Mouse (Mus musculus) right cerebral cortex, postnatal 36 days (tissue): ENCODE results near the gene Slc2a9.

Experiments
- DNase-seq, 2 experiments: peaks; one replicate each; pipeline ENCODE4 v3.0.0; 2022; ENCODE audit warnings: low spot score in 2 of 2, mixed read lengths in 1 of 2

Slc2a9 gene

GRCm38 (mm10) chr5:38469891-38470578 lies 32.9 kb downstream of the Slc2a9 start:
- DNase-seq = peak; percentile 52 to 54

DNA sequence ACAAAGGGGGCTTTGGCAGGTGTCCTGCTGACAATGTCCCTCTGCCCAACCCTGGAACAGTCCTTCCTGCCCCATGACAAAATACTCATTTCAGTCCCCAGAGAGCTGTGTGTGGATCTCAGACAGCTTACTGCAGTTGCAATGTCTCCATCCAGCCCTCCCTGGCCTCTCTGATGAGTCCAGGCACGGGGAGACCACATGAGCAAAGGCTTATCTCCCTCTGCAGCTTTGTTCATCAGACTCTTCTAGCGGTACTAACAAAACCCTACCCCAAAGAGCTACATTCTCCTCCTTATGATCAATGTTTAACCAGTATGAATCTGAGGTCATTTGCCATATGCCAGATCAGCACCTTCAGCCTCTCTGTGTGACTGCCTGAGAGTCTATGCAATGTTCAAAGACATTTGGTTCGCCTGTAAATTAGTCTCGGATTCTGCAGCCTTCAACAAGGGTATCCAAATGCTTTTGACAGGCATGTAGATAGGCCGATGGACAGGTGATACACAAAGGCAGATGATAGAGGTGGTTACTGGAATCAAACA lies 36.3 kb downstream of the Slc2a9 start:
- no peak for DNase-seq

DNA sequence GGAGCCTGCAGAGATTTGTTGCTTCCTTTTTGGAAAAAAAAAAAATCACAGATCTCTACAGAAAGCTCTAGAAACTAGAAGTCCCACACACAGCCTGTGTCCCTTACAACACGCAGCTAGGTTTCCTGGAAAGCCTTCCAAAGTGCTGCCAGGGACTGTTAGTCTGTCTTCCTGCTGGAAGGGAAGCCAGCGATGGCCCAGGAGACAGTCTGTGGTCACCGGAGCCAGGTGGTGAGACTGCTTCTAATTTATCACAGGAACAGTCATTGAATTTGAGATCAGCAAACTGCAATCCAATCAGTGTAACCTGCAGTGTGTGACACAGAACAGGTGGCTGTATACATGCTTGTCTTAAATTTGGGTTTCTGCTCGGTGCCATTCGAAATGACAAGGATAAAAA lies 41.7 kb downstream of the Slc2a9 start:
- no peak for DNase-seq

DNA sequence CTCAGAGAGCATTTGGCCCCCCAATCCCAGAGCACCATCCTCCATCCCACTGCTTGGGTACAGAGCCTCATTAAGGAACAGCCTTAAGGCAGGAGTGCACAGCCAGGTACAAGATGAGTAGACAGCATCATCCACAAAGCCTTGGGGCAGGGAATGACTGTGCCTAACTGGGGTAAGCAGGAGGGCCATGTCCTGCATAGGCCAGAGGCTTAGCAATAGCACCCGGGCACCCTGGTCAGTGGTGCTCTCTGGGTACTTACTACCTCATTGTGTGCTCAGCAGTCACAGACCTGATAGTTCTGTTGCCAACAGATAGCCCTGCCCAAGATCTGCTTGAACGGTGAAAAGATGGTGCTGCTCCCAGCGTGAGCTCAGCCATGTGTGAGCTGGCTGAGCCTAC lies 52.0 kb downstream of the Slc2a9 start:
- DNase-seq = no peak

- no peak for DNase-seq
These were observed 53.3 kb downstream of the Slc2a9 start for GRCm38 (mm10) chr5:38449607-38450006.

DNA sequence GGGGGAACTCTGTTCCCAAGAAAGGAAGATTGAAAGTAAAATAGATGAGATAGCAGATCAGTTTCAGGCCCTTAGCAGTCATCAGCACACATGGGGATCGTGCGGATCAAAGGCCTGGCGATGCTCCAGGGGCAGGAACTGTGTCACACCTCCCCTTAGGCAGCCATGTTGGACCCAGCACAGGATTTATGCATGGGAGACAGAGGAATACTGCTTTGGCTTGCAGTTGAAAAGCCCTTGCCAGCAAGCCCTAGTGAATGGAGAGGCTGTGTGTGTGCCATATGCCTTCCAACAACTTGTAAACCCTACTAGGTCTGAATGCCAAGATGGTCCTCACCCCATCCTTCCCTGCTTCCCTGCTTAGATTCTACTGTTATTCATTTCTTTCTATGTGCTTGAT lies 54.8 kb downstream of the Slc2a9 start:
- DNase-seq = no peak

GRCm38 (mm10) chr5:38446316-38446975 lies 56.5 kb downstream of the Slc2a9 start:
- no peak for DNase-seq

- no peak for DNase-seq
These were observed 61.7 kb downstream of the Slc2a9 start for GRCm38 (mm10) chr5:38441088-38441839.

GRCm38 (mm10) chr5:38440252-38441005 lies 62.5 kb downstream of the Slc2a9 start:
- peak; percentile 26 to 50 for DNase-seq

DNA sequence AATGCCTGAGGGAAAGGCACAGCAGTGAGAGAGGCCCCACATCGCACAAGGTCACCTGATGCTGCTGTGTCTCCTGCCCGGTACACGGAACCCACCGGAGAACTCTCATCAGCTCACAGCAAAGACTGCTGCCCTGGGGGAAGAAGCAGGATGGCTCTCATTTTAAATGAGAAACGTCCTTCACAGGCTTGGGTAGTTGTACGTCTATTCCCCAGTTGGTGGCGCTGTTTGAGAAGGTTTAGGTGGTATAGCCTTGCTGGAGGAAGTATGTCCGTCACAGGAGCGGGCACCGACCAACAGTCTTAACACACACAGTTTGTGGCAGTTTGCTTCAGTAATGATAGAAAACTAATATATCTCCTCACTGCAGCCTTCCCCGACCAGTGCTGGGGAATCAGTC lies 66.3 kb downstream of the Slc2a9 start:
- DNase-seq = no peak

DNA sequence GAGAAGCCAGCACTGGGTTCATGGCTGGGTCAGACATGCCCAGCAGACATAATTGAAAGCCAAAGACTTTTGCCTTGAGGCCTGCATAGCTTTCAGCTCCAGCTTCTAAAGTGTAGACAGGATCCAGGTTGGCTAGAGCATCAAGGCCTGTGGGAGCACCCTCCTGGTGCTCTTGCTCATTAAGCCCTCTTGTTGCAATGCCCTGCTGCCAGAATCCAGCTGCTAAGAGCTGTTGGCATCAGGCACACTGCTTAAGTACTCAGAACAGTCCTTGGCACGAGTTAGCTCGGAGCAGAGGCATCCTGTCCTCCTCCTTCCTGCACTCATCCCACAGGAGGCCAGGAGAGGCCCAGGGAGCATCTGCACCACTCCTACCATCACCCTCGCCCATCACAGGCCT lies 68.1 kb downstream of the Slc2a9 start:
- DNase-seq = no peak

- no peak for DNase-seq
These were observed 71.7 kb downstream of the Slc2a9 start for GRCm38 (mm10) chr5:38431201-38431600.

DNA sequence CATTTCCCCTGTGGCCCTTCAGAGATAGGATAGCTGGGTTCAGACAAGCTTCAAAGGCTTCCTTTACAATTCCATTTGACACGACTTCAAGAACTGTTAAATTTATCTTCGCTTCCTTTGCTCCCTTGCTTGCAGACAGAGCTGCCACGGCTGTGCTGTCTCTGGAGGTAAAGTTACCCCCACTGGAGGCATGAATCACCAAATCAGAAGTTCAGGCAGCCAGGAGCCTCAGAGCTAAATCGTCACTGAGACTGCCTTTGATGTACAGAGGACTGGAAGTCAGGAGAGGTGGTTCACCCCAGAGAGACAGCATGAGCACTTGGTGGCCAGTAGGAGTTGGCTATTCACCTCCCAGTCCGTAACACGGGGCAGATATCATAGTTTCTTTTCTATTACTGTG lies 73.8 kb downstream of the Slc2a9 start:
- DNase-seq = no peak

DNA sequence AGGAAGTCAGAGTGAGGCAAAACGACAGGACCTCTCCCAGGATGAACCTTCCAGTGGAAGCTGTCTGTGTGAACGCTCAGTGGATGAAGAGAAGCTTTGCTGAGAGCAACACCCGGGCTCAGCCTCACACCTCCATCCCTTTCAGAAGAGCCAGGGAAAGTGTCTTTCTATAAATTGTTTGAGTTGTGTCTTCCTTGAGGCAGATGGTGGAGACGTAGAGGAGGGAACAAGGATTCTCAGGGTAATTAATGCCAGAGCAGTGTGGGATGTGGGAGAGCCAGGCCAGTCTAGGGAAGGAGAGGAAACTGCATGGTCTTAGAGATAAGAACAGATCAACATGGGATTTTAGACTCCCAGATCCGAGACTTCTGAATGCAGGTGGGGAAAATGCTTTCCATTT lies 75.2 kb downstream of the Slc2a9 start:
- DNase-seq = no peak

- no peak for DNase-seq
These were observed 77.4 kb downstream of the Slc2a9 start for GRCm38 (mm10) chr5:38425569-38425968.

GRCm38 (mm10) chr5:38422426-38422825 lies 80.5 kb downstream of the Slc2a9 start:
- DNase-seq = no peak

DNA sequence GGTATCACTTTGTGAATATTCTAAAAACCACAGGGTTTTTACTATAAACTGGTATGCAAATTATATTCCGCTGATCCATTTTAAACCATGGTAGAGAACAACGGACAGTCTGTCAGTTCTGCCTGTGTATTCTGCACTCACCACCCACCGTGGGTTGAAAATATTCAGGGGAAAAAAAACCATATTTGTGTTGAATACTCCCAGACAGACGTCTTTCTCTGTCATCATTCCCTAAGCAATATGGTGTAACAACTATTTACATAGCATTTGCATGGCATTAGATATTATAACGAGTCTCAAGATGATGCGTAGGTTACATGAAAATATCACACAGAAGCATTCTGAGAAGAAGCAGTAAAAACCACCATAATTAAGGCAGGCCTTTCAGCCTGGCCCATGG lies 84.1 kb downstream of the Slc2a9 start:
- DNase-seq = no peak

DNA sequence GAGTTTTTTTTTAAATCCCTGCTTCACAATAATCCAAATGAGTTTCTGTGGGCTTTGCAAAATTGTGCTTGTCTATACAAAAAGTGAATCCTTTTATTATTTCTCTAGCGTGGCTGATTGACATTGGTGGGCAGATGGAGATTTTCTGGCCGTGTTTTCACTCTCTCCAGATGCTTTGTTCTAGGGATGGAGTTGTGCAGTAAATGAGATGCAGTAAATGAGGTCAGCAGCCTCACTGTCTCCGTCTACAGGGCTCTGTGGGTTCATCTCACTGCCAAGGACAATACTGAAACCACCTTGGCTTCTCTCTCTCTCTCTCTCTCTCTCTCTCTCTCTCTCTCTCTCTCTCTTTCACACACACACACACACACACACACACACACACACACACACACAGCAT lies 99.3 kb downstream of the Slc2a9 start:
- DNase-seq = no peak

GRCm38 (mm10) chr5:38402288-38402687 lies 100.7 kb downstream of the Slc2a9 start:
- DNase-seq = no peak

DNA sequence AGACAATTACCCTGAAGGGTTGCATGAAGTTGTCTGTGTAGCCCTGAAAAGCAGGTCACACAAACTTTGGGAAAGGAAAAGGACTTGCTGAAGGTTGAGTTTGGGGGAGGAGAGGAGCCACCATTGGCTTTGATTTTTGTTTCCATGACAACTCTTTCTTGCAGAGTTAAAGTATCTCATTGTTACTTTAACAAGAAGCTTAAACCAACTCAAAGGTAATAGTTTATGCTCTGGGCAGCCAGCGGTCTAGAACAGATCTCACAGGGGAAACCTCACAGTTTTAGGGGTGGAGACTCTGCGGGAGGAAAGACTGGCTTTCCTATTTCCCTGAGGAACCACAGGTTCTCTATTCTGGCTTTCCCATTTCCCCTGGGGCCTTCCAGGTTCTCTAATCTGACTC lies 114.1 kb downstream of the Slc2a9 start:
- no peak for DNase-seq

DNA sequence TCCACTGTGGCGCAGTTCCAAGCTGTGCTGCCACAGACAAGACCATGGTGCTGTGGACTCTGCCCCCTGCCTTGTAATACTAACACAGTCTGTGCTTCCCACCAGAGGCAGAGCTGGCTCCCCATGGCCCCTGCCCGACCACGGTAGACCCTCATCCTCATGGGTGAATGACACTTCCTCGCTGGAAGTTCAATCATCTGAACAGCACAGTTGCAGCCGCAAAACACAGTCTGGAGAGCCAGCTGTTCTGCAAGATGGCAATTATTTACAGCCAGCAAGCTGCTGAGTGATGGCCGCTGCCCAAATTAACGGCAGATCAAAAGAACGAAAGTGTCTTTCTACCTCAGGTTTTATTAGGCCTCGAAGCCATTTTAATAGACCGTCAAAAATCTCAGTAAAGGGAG lies 114.5 kb downstream of the Slc2a9 start:
- DNase-seq = no peak

DNA sequence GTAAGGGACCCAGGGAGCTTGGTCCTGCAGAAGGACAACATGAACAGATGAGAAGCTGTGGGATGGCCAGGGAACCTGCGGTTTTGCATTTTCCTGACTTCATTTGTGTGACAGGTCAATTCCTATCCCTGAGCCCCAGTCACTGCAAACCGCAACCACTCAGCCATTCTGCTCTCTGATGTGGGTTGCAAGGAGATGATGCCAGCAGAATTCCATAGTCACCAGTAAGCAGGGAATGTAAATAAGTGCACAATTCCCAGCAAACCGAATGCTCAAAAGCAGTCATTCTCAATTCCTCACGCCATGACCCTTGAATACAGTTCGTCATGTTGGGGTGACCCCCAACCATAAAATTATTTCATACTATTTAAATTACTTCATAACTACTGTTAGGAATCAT lies 123.0 kb downstream of the Slc2a9 start:
- no peak for DNase-seq
